Mouse (Mus musculus) hindbrain, embryonic 13.5 days (tissue): Measurements from ENCODE around the gene Hoxa6. TPM values are rescaled to one million over a fixed set of nuclear protein-coding genes. Genes with fewer than 3 reads are reported as not detected.
A peak's percentile ranks its signal among the peaks of the same experiment; 100 is the strongest.

Source experiments
- ATAC-seq: fragments of 200-750 bp; cut with Nextera tagmentation; 2 replicates; pipeline ENCODE4 v1.8.0; 2017; ENCODE audit warnings: moderate TSS enrichment; ENCODE audit not compliant: low FRiP score
- H3K27ac ChIP-seq: fragments of 300-500 bp; sonication (generic); 2 replicates; pipeline ENCODE4 v1.5.1; 2015; ENCODE audit warnings: inconsistent platforms, mild to moderate bottlenecking, moderate library complexity
- H3K27me3 ChIP-seq: fragments of 300-500 bp; sonication (generic); 2 replicates; pipeline ENCODE4 v1.6.1; 2015; ENCODE audit warnings: mild to moderate bottlenecking, inconsistent platforms
- H3K36me3 ChIP-seq: fragments of 300-500 bp; sonication (generic); 2 replicates; pipeline ENCODE4 v1.6.1; 2015; ENCODE audit warnings: mild to moderate bottlenecking, inconsistent platforms
- H3K4me1 ChIP-seq: fragments of 300-500 bp; sonication (generic); replicated peaks from 2 replicates; pipeline ENCODE4 v1.6.1; 2015; ENCODE audit warnings: inconsistent platforms
- H3K4me2 ChIP-seq: fragments of 300-500 bp; sonication (generic); 2 replicates; pipeline ENCODE4 v1.6.1; 2015; ENCODE audit warnings: inconsistent platforms, mild to moderate bottlenecking, moderate library complexity
- H3K4me3 ChIP-seq: fragments of 300-500 bp; sonication (generic); 2 replicates; pipeline ENCODE4 v1.5.1; 2015; ENCODE audit warnings: mild to moderate bottlenecking, inconsistent platforms
- H3K9ac ChIP-seq: fragments of 300-500 bp; sonication (generic); 2 replicates; pipeline ENCODE4 v1.6.1; 2015; ENCODE audit warnings: mild to moderate bottlenecking, inconsistent platforms
- H3K9me3 ChIP-seq: fragments of 300-500 bp; sonication (generic); 2 replicates; pipeline ENCODE4 v1.6.1; 2016; ENCODE audit warnings: inconsistent platforms
- WGBS: fragments of 180-500 bp; shearing (Covaris S2); methylation state at CpG from one replicate; pipeline ENCODE4 v1.1.7; 2015; 5-methylcytosine and 5-hydroxymethylcytosine counted together
- polyA plus RNA-seq: library from polyadenylated mRNA; unstranded; fragments of >200 nt; fragmentation: Nextera tagmentation; extraction: Ambion mirVana; gene quantifications from 2 replicates; pipeline ENCODE4 v1.2.1, GENCODE M21; 2015

The Hoxa6 gene
- polyA plus RNA-seq, 1 experiment from 2014 or later = 28.0 TPM

GRCm38 (mm10) chr6:52205221-52205620 is 3.3 kb downstream of the Hoxa6 start:
- ATAC-seq = no peak
- peaks cover 99% of the 10 kb centered on the region for H3K27me3 ChIP-seq
- H3K9ac ChIP-seq = peak overlapping the region; percentile 77
- peak overlapping the region; percentile 95 for H3K27ac ChIP-seq
- peaks cover 44% of the 10 kb centered on the region for H3K4me1 ChIP-seq
- H3K4me3 ChIP-seq = peak overlapping the region; percentile 58
- H3K4me2 ChIP-seq = peak overlapping the region; percentile 64
- no peaks in the 10 kb centered on the region for H3K9me3 ChIP-seq
- no peaks in the 10 kb centered on the region for H3K36me3 ChIP-seq
- 4% methylated on average over 14 of the region's 14 CpGs for WGBS

- H3K36me3 ChIP-seq = no peaks in the 10 kb centered on the region
- no peaks in the 10 kb centered on the region for H3K9me3 ChIP-seq
- peak; percentile 65 for ATAC-seq
- H3K4me3 ChIP-seq = peak within 1 kb of the TSS; percentile 58
- peaks cover 99% of the 10 kb centered on the region for H3K27me3 ChIP-seq
- peak within 1 kb of the TSS; percentile 95 for H3K27ac ChIP-seq
- peaks cover 40% of the 10 kb centered on the region for H3K4me1 ChIP-seq
- H3K9ac ChIP-seq = peak within 1 kb of the TSS; percentile 90
- H3K4me2 ChIP-seq = peak within 1 kb of the TSS; percentile 64
- WGBS = under 1% methylated on average over 64 of the region's 65 CpGs
These were observed 4.3 kb downstream of the Hoxa6 start, which contains the start of gene Hoxa5 for GRCm38 (mm10) chr6:52204050-52204752. Hoxa5 (minus strand) TSS chr6:52204587.

- H3K9ac ChIP-seq = peak overlapping the region; percentile 90
- peak overlapping the region; percentile 95 for H3K27ac ChIP-seq
- no peaks in the 10 kb centered on the region for H3K36me3 ChIP-seq
- no peaks in the 10 kb centered on the region for H3K9me3 ChIP-seq
- peak overlapping the region; percentile 58 for H3K4me3 ChIP-seq
- peaks cover 33% of the 10 kb centered on the region for H3K4me1 ChIP-seq
- H3K27me3 ChIP-seq = peaks cover 99% of the 10 kb centered on the region
- no peak for ATAC-seq
- peak overlapping the region; percentile 64 for H3K4me2 ChIP-seq
- 0% methylated on average over 42 of the region's 46 CpGs for WGBS
These were observed 5.0 kb downstream of the Hoxa6 start for GRCm38 (mm10) chr6:52203371-52204049.

- H3K27me3 ChIP-seq = peaks cover 99% of the 10 kb centered on the region
- no peaks in the 10 kb centered on the region for H3K36me3 ChIP-seq
- peak overlapping the region; percentile 58 for H3K4me3 ChIP-seq
- ATAC-seq = no peak
- under 1% methylated on average over 10 of the region's 10 CpGs for WGBS
- peak overlapping the region; percentile 64 for H3K4me2 ChIP-seq
- H3K9ac ChIP-seq = peak overlapping the region; percentile 90
- peaks cover 28% of the 10 kb centered on the region for H3K4me1 ChIP-seq
- no peaks in the 10 kb centered on the region for H3K9me3 ChIP-seq
- H3K27ac ChIP-seq = peak overlapping the region; percentile 95
These were observed 5.5 kb downstream of the Hoxa6 start for GRCm38 (mm10) chr6:52203121-52203370.

- ATAC-seq = no peak
- Histone ChIP-seq H3K36me3 (no peaks in the 10 kb centered on the region), H3K4me1 (peaks cover 30% of the 10 kb centered on the region), H3K9me3 (no peaks in the 10 kb centered on the region), H3K4me3 (peak overlapping the region; percentile 58), H3K9ac (peak overlapping the region; percentile 90), H3K27me3 (peaks cover 99% of the 10 kb centered on the region), H3K27ac (peak overlapping the region; percentile 95), H3K4me2 (peak overlapping the region; percentile 64)
- WGBS = 3% methylated on average over 22 of the region's 22 CpGs
These were observed 6.0 kb downstream of the Hoxa6 start for GRCm38 (mm10) chr6:52202362-52203120.

- peak overlapping the region; percentile 95 for H3K27ac ChIP-seq
- H3K4me3 ChIP-seq = peak overlapping the region; percentile 58
- ATAC-seq = no peak
These were observed 7.3 kb downstream of the Hoxa6 start for GRCm38 (mm10) chr6:52201269-52201668.

GRCm38 (mm10) chr6:52200751-52201250 is 7.7 kb downstream of the Hoxa6 start:
- 10% methylated on average over 10 of the region's 10 CpGs for WGBS
- Histone ChIP-seq H3K9ac (peak overlapping the region; percentile 90), H3K4me2 (peak overlapping the region; percentile 64)

More at GRCm38 (mm10) chr6:52201269-52201668, 7.3 kb downstream of the Hoxa6 start:
- H3K9ac ChIP-seq = peak overlapping the region; percentile 90
- H3K36me3 ChIP-seq = no peaks in the 10 kb centered on the region
- peaks cover 40% of the 10 kb centered on the region for H3K4me1 ChIP-seq
- peaks cover 99% of the 10 kb centered on the region for H3K27me3 ChIP-seq
- H3K4me2 ChIP-seq = peak overlapping the region; percentile 64
- 15% methylated on average over 1 of the region's 1 CpGs for WGBS
- no peaks in the 10 kb centered on the region for H3K9me3 ChIP-seq

GRCm38 (mm10) chr6:52200073-52200750 is 8.3 kb downstream of the Hoxa6 start:
- peaks cover 99% of the 10 kb centered on the region for H3K27me3 ChIP-seq
- peak overlapping the region; percentile 90 for H3K9ac ChIP-seq
- peak overlapping the region; percentile 64 for H3K4me2 ChIP-seq
- H3K9me3 ChIP-seq = no peaks in the 10 kb centered on the region
- H3K4me3 ChIP-seq = peak overlapping the region; percentile 58
- no peak; the same call in 1 of the 2 replicates for ATAC-seq
- H3K4me1 ChIP-seq = peaks cover 36% of the 10 kb centered on the region
- no peaks in the 10 kb centered on the region for H3K36me3 ChIP-seq
- peak overlapping the region; percentile 95 for H3K27ac ChIP-seq
- WGBS = 4% methylated on average over 30 of the region's 30 CpGs

More at GRCm38 (mm10) chr6:52200751-52201250, 7.7 kb downstream of the Hoxa6 start:
- peaks cover 99% of the 10 kb centered on the region for H3K27me3 ChIP-seq
- H3K27ac ChIP-seq = peak overlapping the region; percentile 95
- H3K4me1 ChIP-seq = peaks cover 36% of the 10 kb centered on the region
- no peaks in the 10 kb centered on the region for H3K9me3 ChIP-seq
- peak overlapping the region; percentile 58 for H3K4me3 ChIP-seq
- no peaks in the 10 kb centered on the region for H3K36me3 ChIP-seq
- ATAC-seq = no peak

GRCm38 (mm10) chr6:52197271-52197670 is 11.3 kb downstream of the Hoxa6 start:
- Histone ChIP-seq H3K27me3 (peaks cover 98% of the 10 kb centered on the region), H3K4me2 (peak overlapping the region; percentile 64), H3K4me1 (peaks cover 36% of the 10 kb centered on the region), H3K9me3 (no peaks in the 10 kb centered on the region), H3K36me3 (no peaks in the 10 kb centered on the region), H3K9ac (peak overlapping the region; percentile 73), H3K4me3 (peak overlapping the region; percentile 22), H3K27ac (peak overlapping the region; percentile 96)
- no peak for ATAC-seq
- under 1% methylated on average over 10 of the region's 10 CpGs for WGBS

- Histone ChIP-seq H3K9ac (peak overlapping the region; percentile 73), H3K4me3 (peak overlapping the region; percentile 22), H3K4me2 (peak overlapping the region; percentile 64), H3K27ac (peak overlapping the region; percentile 96), H3K36me3 (no peaks in the 10 kb centered on the region), H3K9me3 (no peaks in the 10 kb centered on the region), H3K4me1 (peaks cover 36% of the 10 kb centered on the region), H3K27me3 (peaks cover 98% of the 10 kb centered on the region)
- no peak for ATAC-seq
- WGBS = 5% methylated on average over 9 of the region's 9 CpGs
These were observed 11.7 kb downstream of the Hoxa6 start for GRCm38 (mm10) chr6:52196811-52197210.

GRCm38 (mm10) chr6:52194690-52195089 is 13.8 kb downstream of the Hoxa6 start:
- H3K27ac ChIP-seq = peak overlapping the region; percentile 96

More at GRCm38 (mm10) chr6:52194690-52195089, 13.8 kb downstream of the Hoxa6 start:
- no peaks in the 10 kb centered on the region for H3K36me3 ChIP-seq
- peak overlapping the region; percentile 64 for H3K4me2 ChIP-seq
- H3K4me1 ChIP-seq = peaks cover 34% of the 10 kb centered on the region
- H3K4me3 ChIP-seq = peak overlapping the region; percentile 23
- no peaks in the 10 kb centered on the region for H3K9me3 ChIP-seq
- 3% methylated on average over 10 of the region's 10 CpGs for WGBS
- peak overlapping the region; percentile 64 for H3K9ac ChIP-seq
- no peak for ATAC-seq
- peaks cover 96% of the 10 kb centered on the region for H3K27me3 ChIP-seq
